Mouse (Mus musculus) heart, adult 2 months (tissue): Measurements from ENCODE around the gene Eif4enif1. TPM values are rescaled to one million over a fixed set of nuclear protein-coding genes. Genes with fewer than 3 reads are reported as not detected.
"Not testable (repeated sequence)": the region's sequence is repeated elsewhere in the genome, so short reads cannot be mapped to it uniquely, and the experiment has no call there.

ENCODE experiments used
- DNase-seq, 2 experiments: peaks; one replicate each; pipeline ENCODE4 v3.0.0; 2021
- H3K27ac ChIP-seq: fragments of 200-600 bp; 2 replicates; pipeline ENCODE4 v1.8.1; 2022
- H3K27me3 ChIP-seq: fragments of 200-500 bp; 2 replicates; pipeline ENCODE4 v1.6.1; 2012; ENCODE audit warnings: mild to moderate bottlenecking, low read length, inconsistent platforms, mixed read lengths; ENCODE audit not compliant: control insufficient read depth, insufficient read depth
- H3K36me3 ChIP-seq: fragments of 200-500 bp; 2 replicates; pipeline ENCODE4 v1.6.1; 2012; ENCODE audit warnings: low read length, inconsistent platforms; ENCODE audit not compliant: control insufficient read depth, insufficient read depth
- H3K4me1 ChIP-seq: fragments of 200-500 bp; 2 replicates; pipeline ENCODE4 v1.6.1; 2011; ENCODE audit warnings: low read length; ENCODE audit not compliant: control insufficient read depth, insufficient read depth
- H3K4me3 ChIP-seq: fragments of 200-600 bp; 2 replicates; pipeline ENCODE4 v1.8.1; 2022
- H3K79me2 ChIP-seq: fragments of 200-500 bp; replicated peaks from 2 replicates; pipeline ENCODE4 v1.6.1; 2012; ENCODE audit warnings: mild to moderate bottlenecking, inconsistent platforms, low read length, moderate library complexity, mixed read lengths; ENCODE audit not compliant: control insufficient read depth, insufficient read depth
- H3K9ac ChIP-seq: fragments of 200-500 bp; 2 replicates; pipeline ENCODE4 v1.6.1; 2012; ENCODE audit warnings: low read depth, mild to moderate bottlenecking, control low read depth, inconsistent platforms, low read length, mixed read lengths
- CTCF ChIP-seq: fragments of 200-600 bp; IDR thresholded peaks from 2 replicates; pipeline ENCODE4 v1.8.1; 2022; ENCODE audit warnings: antibody characterized with exemption, mild to moderate bottlenecking, moderate library complexity
- EP300 ChIP-seq: fragments of 200-500 bp; IDR thresholded peaks from 2 replicates; pipeline ENCODE4 v1.6.1; 2011; ENCODE audit warnings: low read depth, low read length, control low read depth; ENCODE audit not compliant: insufficient read depth
- POLR2A ChIP-seq: fragments of 200-500 bp; IDR thresholded peaks from 2 replicates; pipeline ENCODE4 v1.6.1; 2011; ENCODE audit warnings: mild to moderate bottlenecking, low read depth, low read length, control low read depth; ENCODE audit not compliant: insufficient read depth
- WGBS: fragments of 180-500 bp; shearing (Covaris S2); methylation state at CpG from one replicate; pipeline ENCODE4 v1.1.7; 2018; 5-methylcytosine and 5-hydroxymethylcytosine counted together
- intact Hi-C: fragments of 180-260 bp; cut with DNase I; formaldehyde crosslinking; loops from one replicate; pipeline ENCODE4 v1.15.1; 2025
- polyA plus RNA-seq: library from polyadenylated mRNA; depleted of rRNA; stranded (reverse); fragments of >200 nt; gene quantifications from 2 replicates; pipeline ENCODE4 v1.2.3, GENCODE M21; 2012
- total RNA-seq, 2 experiments: library from RNA; stranded (reverse); gene quantifications; 2 replicates each; pipeline ENCODE4 v1.2.3; 2021

Gene Eif4enif1
- total and polyA plus RNA-seq, 3 experiments, result 29.6 to 43.6 (median 36.4) TPM

- H3K4me3 ChIP-seq, H3K27me3 ChIP-seq, H3K36me3 ChIP-seq, H3K27ac ChIP-seq, intact Hi-C loops, H3K4me1 ChIP-seq, H3K79me2 ChIP-seq, H3K9ac ChIP-seq: not testable (repeated sequence)
- 80% methylated on average over 7 of the region's 7 CpGs for WGBS
- DNase-seq, result peak; percentile 49 to 56
Measured at GRCm38 (mm10) chr11:3179726-3180092, 22.5 kb upstream of the Eif4enif1 start.

- 64% methylated on average over 6 of the region's 6 CpGs for WGBS
- H3K79me2 ChIP-seq, H3K27me3 ChIP-seq, H3K9ac ChIP-seq, H3K4me3 ChIP-seq, H3K4me1 ChIP-seq, DNase-seq, H3K36me3 ChIP-seq, H3K27ac ChIP-seq, intact Hi-C loops: not testable (repeated sequence)
Measured at GRCm38 (mm10) chr11:3180510-3181160, 21.6 kb upstream of the Eif4enif1 start.

- DNase-seq, result peak; percentile 71 to 82
- intact Hi-C loops, H3K79me2 ChIP-seq, H3K36me3 ChIP-seq, H3K27ac ChIP-seq, H3K9ac ChIP-seq, H3K4me1 ChIP-seq, H3K4me3 ChIP-seq, H3K27me3 ChIP-seq: not testable (repeated sequence)
- 36% methylated on average over 4 of the region's 4 CpGs for WGBS
Measured at GRCm38 (mm10) chr11:3181250-3181649, 20.9 kb upstream of the Eif4enif1 start.

GRCm38 (mm10) chr11:3181971-3182370 lies 20.2 kb upstream of the Eif4enif1 start:
- H3K79me2 ChIP-seq, H3K9ac ChIP-seq, intact Hi-C loops, H3K36me3 ChIP-seq, H3K27me3 ChIP-seq, H3K4me3 ChIP-seq, H3K27ac ChIP-seq, DNase-seq, H3K4me1 ChIP-seq: not testable (repeated sequence)
- WGBS, result 55% methylated on average over 1 of the region's 1 CpGs

- H3K4me3 ChIP-seq, H3K79me2 ChIP-seq, DNase-seq, intact Hi-C loops, H3K9ac ChIP-seq, H3K27me3 ChIP-seq, H3K4me1 ChIP-seq, H3K36me3 ChIP-seq, H3K27ac ChIP-seq: not testable (repeated sequence)
- WGBS, result 79% methylated on average over 1 of the region's 1 CpGs
Measured at GRCm38 (mm10) chr11:3182707-3183106, 19.5 kb upstream of the Eif4enif1 start.

GRCm38 (mm10) chr11:3193363-3193762 lies 8.8 kb upstream of the Eif4enif1 start, which contains the start of gene Sfi1:
Gene Sfi1 (minus strand): TSS chr11:3193463.
- no peak within 1 kb of the TSS for H3K4me3 ChIP-seq
- intact Hi-C loops, result no loop called here
- no peak for DNase-seq
- no peaks in the 10 kb centered on the region for H3K4me1 ChIP-seq
- 83% methylated on average over 25 of the region's 25 CpGs for WGBS
- H3K79me2 ChIP-seq, result no peaks in the 10 kb centered on the region
- no peaks in the 10 kb centered on the region for H3K27me3 ChIP-seq
- TF ChIP-seq EP300 (no peak), CTCF (no peak), POLR2A (no peak)
- no peak within 1 kb of the TSS for H3K27ac ChIP-seq
- no peak within 1 kb of the TSS for H3K9ac ChIP-seq
- H3K36me3 ChIP-seq, result no peaks in the 10 kb centered on the region

- not testable (repeated sequence) for H3K4me1 ChIP-seq, DNase-seq, H3K9ac ChIP-seq, H3K79me2 ChIP-seq, H3K36me3 ChIP-seq, H3K4me3 ChIP-seq, H3K27ac ChIP-seq, H3K27me3 ChIP-seq
- intact Hi-C loops, result loop anchor here (5.0 kb wide), 3 partner anchors 67 to 712 kb away; partner anchors contain the start of genes Drg1 and Slc35e4
- 86% methylated on average over 6 of the region's 7 CpGs for WGBS
Measured at GRCm38 (mm10) chr11:3200636-3201035, 1.6 kb upstream of the Eif4enif1 start.
